Mouse (Mus musculus): ENCODE data around the gene Mat1a.

GRCm38 (mm10) chr14:41098726-41099125 is 6.1 kb upstream of the Mat1a start:
- TF ChIP-seq CTCF (IDR thresholded peaks at IDR 0.05; ENCODE audit: low read depth), result no peak
- no peak for TF ChIP-seq EP300 (IDR thresholded peaks at IDR 0.05; ENCODE audit: low read depth)
